Mouse (Mus musculus) CH12.LX (cell line): ENCODE measurements around the gene Rreb1. TPM values are rescaled to one million over a fixed set of nuclear protein-coding genes. Genes with fewer than 3 reads are reported as not detected.

Source experiments
- DNase-seq: peaks from one replicate; pipeline ENCODE4 v3.0.0-alpha.2; 2013; ENCODE audit errors: extremely low read depth
- H3K27ac ChIP-seq: 2 replicates; pipeline ENCODE4 v1.5.1; 2012; ENCODE audit warnings: low read depth, mild to moderate bottlenecking, control low read depth, moderate library complexity; ENCODE audit not compliant: insufficient read depth
- H3K27me3 ChIP-seq: replicated peaks from 2 replicates; pipeline ENCODE3; 2012; ENCODE audit warnings: inconsistent platforms
- H3K36me3 ChIP-seq, 2 experiments: replicated peaks in 1 of 2; 2 replicates each; pipeline versions ENCODE3 to v1.6.1; 2012; ENCODE audit warnings: inconsistent platforms in 1 of 2, low read length in 1 of 2, mild to moderate bottlenecking in 1 of 2, mixed read lengths in 1 of 2, moderate library complexity in 1 of 2; ENCODE audit not compliant: control insufficient read depth in 1 of 2, insufficient read depth in 1 of 2
- H3K4me1 ChIP-seq, 2 experiments: 2 replicates each; pipeline ENCODE4 v1.6.1; 2012; ENCODE audit warnings: inconsistent platforms in 1 of 2, moderate library complexity in 1 of 2; ENCODE audit not compliant: insufficient read depth in 2 of 2, control insufficient read depth in 1 of 2
- H3K4me2 ChIP-seq: 2 replicates; pipeline ENCODE4 v1.6.1; 2012; ENCODE audit warnings: low read depth, mild to moderate bottlenecking, control low read depth; ENCODE audit not compliant: poor library complexity, insufficient read depth, severe bottlenecking
- H3K4me3 ChIP-seq, 3 experiments: fragments of 150-350 bp in 1 of 3; sonication (generic) in 1 of 3; replicated peaks in 1 of 3; 2 replicates each; pipeline versions ENCODE3 to v1.5.1; 2011 to 2012; ENCODE audit warnings: low read depth in 2 of 3, low read length in 2 of 3, mild to moderate bottlenecking in 2 of 3, moderate library complexity in 2 of 3, control low read depth in 1 of 3, improper control_type of control experiment in 1 of 3, inconsistent platforms in 1 of 3, mixed read lengths in 1 of 3; ENCODE audit not compliant: poor library complexity in 1 of 3
- H3K79me2 ChIP-seq: replicated peaks from 2 replicates; pipeline ENCODE4 v1.6.1; 2012; ENCODE audit warnings: mild to moderate bottlenecking, moderate library complexity; ENCODE audit not compliant: control insufficient read depth, poor library complexity, insufficient read depth, severe bottlenecking; ENCODE audit errors: extremely low read depth
- H3K9ac ChIP-seq: 2 replicates; pipeline ENCODE4 v1.6.1; 2012; ENCODE audit warnings: low read depth, mild to moderate bottlenecking, control low read depth, moderate library complexity; ENCODE audit not compliant: insufficient read depth
- H3K9me3 ChIP-seq: replicated peaks from 2 replicates; pipeline ENCODE3; 2012; ENCODE audit warnings: low read length, inconsistent platforms, mixed read lengths
- BHLHE40 ChIP-seq: IDR thresholded peaks from 2 replicates; pipeline ENCODE4 v1.6.1; 2011; ENCODE audit warnings: mild to moderate bottlenecking, low read depth, low read length, improper control_type of control experiment
- CHD2 ChIP-seq: IDR thresholded peaks from 2 replicates; pipeline ENCODE4 v1.6.1; 2011; ENCODE audit warnings: low read length, improper control_type of control experiment
- EP300 ChIP-seq: IDR thresholded peaks from 2 replicates; pipeline ENCODE4 v1.6.1; 2011; ENCODE audit warnings: low read length, improper control_type of control experiment
- JUN ChIP-seq: IDR thresholded peaks from 2 replicates; pipeline ENCODE4 v1.6.1; 2011; ENCODE audit warnings: low read depth, mild to moderate bottlenecking, low read length, improper control_type of control experiment, moderate library complexity; ENCODE audit not compliant: insufficient read depth
- KAT2A ChIP-seq: IDR thresholded peaks from 2 replicates; pipeline ENCODE4 v1.6.1; 2012; ENCODE audit warnings: low read length, improper control_type of control experiment, inconsistent platforms; ENCODE audit not compliant: insufficient replicate concordance
- MAFK ChIP-seq: IDR thresholded peaks from 2 replicates; pipeline ENCODE4 v1.6.1; 2011; ENCODE audit warnings: low read length, improper control_type of control experiment; ENCODE audit not compliant: insufficient replicate concordance
- MAX ChIP-seq: IDR thresholded peaks from 2 replicates; pipeline ENCODE4 v1.6.1; 2011; ENCODE audit warnings: low read length, improper control_type of control experiment
- MAZ ChIP-seq: IDR thresholded peaks from 2 replicates; pipeline ENCODE4 v1.6.1; 2012; ENCODE audit warnings: low read depth, mild to moderate bottlenecking, inconsistent platforms, low read length, improper control_type of control experiment, moderate library complexity
- MYC ChIP-seq: IDR thresholded peaks from 2 replicates; pipeline ENCODE4 v1.6.1; 2011; ENCODE audit warnings: low read depth, mild to moderate bottlenecking, improper control_type of control experiment, low read length
- PAX5 ChIP-seq: IDR thresholded peaks from 2 replicates; pipeline ENCODE4 v1.6.1; 2012; ENCODE audit warnings: low read length, inconsistent platforms, mixed read lengths
- SIN3A ChIP-seq: IDR thresholded peaks from 2 replicates; pipeline ENCODE4 v1.6.1; 2012; ENCODE audit warnings: low read length, improper control_type of control experiment, inconsistent platforms
- SMC3 ChIP-seq: IDR thresholded peaks from 2 replicates; pipeline ENCODE4 v1.6.1; 2011; ENCODE audit warnings: low read depth, low read length, improper control_type of control experiment
- TBP ChIP-seq: conservative IDR thresholded peaks from 2 replicates; pipeline ENCODE4 v1.6.1; 2011; ENCODE audit warnings: low read depth, low read length, improper control_type of control experiment
- TCF12 ChIP-seq: IDR thresholded peaks from 2 replicates; pipeline ENCODE4 v1.6.1; 2014; ENCODE audit warnings: low read depth, mild to moderate bottlenecking, inconsistent platforms, low read length, improper control_type of control experiment
- dilution Hi-C: fragments of 300-500 bp; cut with MboI; formaldehyde crosslinking; loops from 2 replicates; pipeline ENCODE4 v1.14.3; 2020; ENCODE audit warnings: low sequenced_read_pairs; ENCODE audit not compliant: extremely low pct_unique_long_range_greater_than_20kb, extremely low pct_ligation_motif_present
- in situ Hi-C: fragments of 300-500 bp; cut with MboI; formaldehyde crosslinking; loops from 3 replicates; pipeline ENCODE4 v1.14.3; 2019; ENCODE audit warnings: low sequenced_read_pairs, low pct_ligation_motif_present, low pct_unique_long_range_greater_than_20kb, mixed read lengths
- polyA plus RNA-seq: library from polyadenylated mRNA; unstranded; fragments of >175 nt; gene quantifications from 2 replicates; pipeline ENCODE4 v1.2.1, GENCODE M21; 2012; ENCODE audit warnings: low read depth; ENCODE audit not compliant: insufficient read length
- total RNA-seq, 2 experiments: library from RNA; depleted of rRNA; stranded (reverse); fragments of 300-350 nt in 1 of 2; fragments of >200 nt in 1 of 2; gene quantifications; 2 replicates each; pipeline ENCODE4 v1.2.3; 2012 to 2014

The Rreb1 gene
- total and polyA plus RNA-seq, 3 experiments, result 1.0 to 10.2 (median 5.3) TPM

GRCm38 (mm10) chr13:37801101-37802075 is 23.2 kb downstream of the Rreb1 start (continued):
- peak; percentile 8; the same call in 1 of the 2 replicates for TF ChIP-seq MAX
- TF ChIP-seq EP300, result peak; percentile 92
- no peak for TF ChIP-seq KAT2A
- TF ChIP-seq MAFK, result 0 out of 2 replicates have a peak, but pooled peaks have one; percentile 58
- TF ChIP-seq TCF12, result peak; percentile 98
- TF ChIP-seq SIN3A, result peak; percentile 67; the same call in 1 of the 2 replicates
- 0 out of 2 replicates have a peak, but pooled peaks have one; percentile 57 for TF ChIP-seq MYC
- TF ChIP-seq PAX5, result no peak
- TF ChIP-seq MAZ, result 0 out of 2 replicates have a peak, but pooled peaks have one; percentile 63
- peak; percentile 78 for TF ChIP-seq BHLHE40
- TF ChIP-seq JUN, result peak; percentile 74
- 0 out of 2 replicates have a peak, but pooled peaks have one; percentile 29 for TF ChIP-seq TBP
- TF ChIP-seq, all 38 proteins: peak for 25

- no peak for TF ChIP-seq MYC
- 0 out of 2 replicates have a peak, but pooled peaks have one; percentile 37 for TF ChIP-seq CHD2
- no peak for TF ChIP-seq TBP
- TF ChIP-seq MAX, result 0 out of 2 replicates have a peak, but pooled peaks have one; percentile 25
- TF ChIP-seq SMC3, result no peak
- H3K36me3 ChIP-seq, result no peaks in the 10 kb centered on the region
- H3K4me1 ChIP-seq, result peaks cover 15 to 37% of the 10 kb centered on the region in 2 experiments
- H3K4me3 ChIP-seq, result no peak overlapping the region
- no peaks in the 10 kb centered on the region for H3K27me3 ChIP-seq
- H3K4me2 ChIP-seq, result peak overlapping the region; percentile 33
- dilution Hi-C loops (no loop called here), in situ Hi-C loops (no loop called here)
- no peak overlapping the region for H3K27ac ChIP-seq
- no peaks in the 10 kb centered on the region for H3K79me2 ChIP-seq
- H3K9ac ChIP-seq, result peak overlapping the region; percentile 43
- H3K9me3 ChIP-seq, result no peaks in the 10 kb centered on the region
- peak; percentile 37 for DNase-seq
These were observed 24.2 kb downstream of the Rreb1 start for GRCm38 (mm10) chr13:37802246-37803003.
